Mouse (Mus musculus): ENCODE measurements around the gene Trpv5. TPM values are rescaled to one million over a fixed set of nuclear protein-coding genes. Genes with fewer than 3 reads are reported as not detected.

Trpv5 gene
- total RNA-seq (2014; rRNA removed; ENCODE audit: low replicate concordance) = not detected in 2 replicates
- polyA plus RNA-seq (2015; fragmentation: Nextera tagmentation; extraction: Ambion mirVana) = not detected in 2 replicates

- no peaks in the 10 kb centered on the region for H3K27me3 ChIP-seq (ENCODE audit: control insufficient read depth, insufficient read depth, low read length)
- no peaks in the 10 kb centered on the region for H3K4me1 ChIP-seq (ENCODE audit: control insufficient read depth, insufficient read depth)
- no peaks in the 10 kb centered on the region for H3K9me3 ChIP-seq (replicated peaks; ENCODE audit: control insufficient read depth, low read length)
- no peak within 1 kb of the TSS for H3K27ac ChIP-seq (ENCODE audit: low read depth)
- no peak for TF ChIP-seq EP300 (IDR thresholded peaks at IDR 0.05; ENCODE audit: low read depth)
- no peak for TF ChIP-seq CTCF (IDR thresholded peaks at IDR 0.05; ENCODE audit: low read depth)
- 70% methylated on average over 1 of the region's 1 CpGs for WGBS
- H3K36me3 ChIP-seq (replicated peaks; ENCODE audit: control insufficient read depth, insufficient read depth, low read length) = no peaks in the 10 kb centered on the region
- no peak for ATAC-seq (ENCODE audit: insufficient read depth, low read depth)
- no peak within 1 kb of the TSS for H3K9ac ChIP-seq (replicated peaks; ENCODE audit: low read depth, low read length)
- H3K4me3 ChIP-seq (ENCODE audit: low read depth, low read length) = no peak within 1 kb of the TSS
- no peak within 1 kb of the TSS for H3K4me2 ChIP-seq (ENCODE audit: low read depth, low read length)
- DNase-seq (ENCODE audit: low spot score) = no peak
Measured at GRCm38 (mm10) chr6:41680669-41681068, at the start of gene Trpv5. TSS of gene Trpv5 (minus strand) at chr6:41680769.

GRCm38 (mm10) chr6:41727989-41728609 is 47.5 kb upstream of the Trpv5 start:
- H3K36me3 ChIP-seq (replicated peaks; ENCODE audit: control insufficient read depth, insufficient read depth, low read length) = no peaks in the 10 kb centered on the region
- no peak overlapping the region for H3K9ac ChIP-seq (replicated peaks; ENCODE audit: low read depth, low read length)
- TF ChIP-seq CTCF (IDR thresholded peaks at IDR 0.05; ENCODE audit: low read depth) (no peak), EP300 (IDR thresholded peaks at IDR 0.05; ENCODE audit: low read depth) (no peak)
- 58% methylated on average over 1 of the region's 1 CpGs for WGBS
- no peaks in the 10 kb centered on the region for H3K4me1 ChIP-seq (ENCODE audit: control insufficient read depth, insufficient read depth)
- H3K4me3 ChIP-seq (ENCODE audit: low read depth, low read length) = no peak overlapping the region
- DNase-seq (ENCODE audit: low spot score) = no peak
- no peaks in the 10 kb centered on the region for H3K27me3 ChIP-seq (ENCODE audit: control insufficient read depth, insufficient read depth, low read length)
- H3K9me3 ChIP-seq (replicated peaks; ENCODE audit: control insufficient read depth, low read length) = no peaks in the 10 kb centered on the region
- H3K27ac ChIP-seq (ENCODE audit: low read depth) = no peak overlapping the region
- no peak overlapping the region for H3K4me2 ChIP-seq (ENCODE audit: low read depth, low read length)
- ATAC-seq (ENCODE audit: insufficient read depth, low read depth) = no peak

- H3K4me3 ChIP-seq (ENCODE audit: low read depth, low read length) = no peak overlapping the region
- no peak overlapping the region for H3K27ac ChIP-seq (ENCODE audit: low read depth)
- H3K36me3 ChIP-seq (replicated peaks; ENCODE audit: control insufficient read depth, insufficient read depth, low read length) = no peaks in the 10 kb centered on the region
- no peak for ATAC-seq (ENCODE audit: insufficient read depth, low read depth)
- no peak overlapping the region for H3K4me2 ChIP-seq (ENCODE audit: low read depth, low read length)
- H3K27me3 ChIP-seq (ENCODE audit: control insufficient read depth, insufficient read depth, low read length) = no peaks in the 10 kb centered on the region
- no peaks in the 10 kb centered on the region for H3K9me3 ChIP-seq (replicated peaks; ENCODE audit: control insufficient read depth, low read length)
- no peak for DNase-seq (ENCODE audit: low spot score)
- 69% methylated on average over 2 of the region's 2 CpGs for WGBS
- no peaks in the 10 kb centered on the region for H3K4me1 ChIP-seq (ENCODE audit: control insufficient read depth, insufficient read depth)
- no peak overlapping the region for H3K9ac ChIP-seq (replicated peaks; ENCODE audit: low read depth, low read length)
- TF ChIP-seq EP300 (IDR thresholded peaks at IDR 0.05; ENCODE audit: low read depth) = no peak
- no peak for TF ChIP-seq CTCF (IDR thresholded peaks at IDR 0.05; ENCODE audit: low read depth)
Measured at GRCm38 (mm10) chr6:41721430-41721829, 40.9 kb upstream of the Trpv5 start.

GRCm38 (mm10) chr6:41710281-41710680 is 29.7 kb upstream of the Trpv5 start:
- Histone ChIP-seq H3K9ac (replicated peaks; ENCODE audit: low read depth, low read length) (no peak overlapping the region), H3K27ac (ENCODE audit: low read depth) (no peak overlapping the region), H3K4me2 (ENCODE audit: low read depth, low read length) (no peak overlapping the region), H3K4me1 (ENCODE audit: control insufficient read depth, insufficient read depth) (no peaks in the 10 kb centered on the region), H3K4me3 (ENCODE audit: low read depth, low read length) (no peak overlapping the region), H3K9me3 (replicated peaks; ENCODE audit: control insufficient read depth, low read length) (no peaks in the 10 kb centered on the region), H3K27me3 (ENCODE audit: control insufficient read depth, insufficient read depth, low read length) (no peaks in the 10 kb centered on the region), H3K36me3 (replicated peaks; ENCODE audit: control insufficient read depth, insufficient read depth, low read length) (no peaks in the 10 kb centered on the region)
- 57% methylated on average over 1 of the region's 1 CpGs for WGBS
- DNase-seq (ENCODE audit: low spot score) (no peak), ATAC-seq (ENCODE audit: insufficient read depth, low read depth) (no peak)
- TF ChIP-seq EP300 (IDR thresholded peaks at IDR 0.05; ENCODE audit: low read depth) = no peak
- TF ChIP-seq CTCF (IDR thresholded peaks at IDR 0.05; ENCODE audit: low read depth) = no peak

GRCm38 (mm10) chr6:41706275-41706674 is 25.7 kb upstream of the Trpv5 start:
- Histone ChIP-seq H3K27me3 (ENCODE audit: control insufficient read depth, insufficient read depth, low read length) (no peaks in the 10 kb centered on the region), H3K9me3 (replicated peaks; ENCODE audit: control insufficient read depth, low read length) (no peaks in the 10 kb centered on the region), H3K9ac (replicated peaks; ENCODE audit: low read depth, low read length) (no peak overlapping the region), H3K36me3 (replicated peaks; ENCODE audit: control insufficient read depth, insufficient read depth, low read length) (no peaks in the 10 kb centered on the region), H3K4me1 (ENCODE audit: control insufficient read depth, insufficient read depth) (no peaks in the 10 kb centered on the region), H3K27ac (ENCODE audit: low read depth) (no peak overlapping the region), H3K4me2 (ENCODE audit: low read depth, low read length) (no peak overlapping the region), H3K4me3 (ENCODE audit: low read depth, low read length) (no peak overlapping the region)
- no peak for TF ChIP-seq CTCF (IDR thresholded peaks at IDR 0.05; ENCODE audit: low read depth)
- no peak for TF ChIP-seq EP300 (IDR thresholded peaks at IDR 0.05; ENCODE audit: low read depth)
- WGBS = 70% methylated on average over 7 of the region's 7 CpGs
- no peak for ATAC-seq (ENCODE audit: insufficient read depth, low read depth)
- DNase-seq (ENCODE audit: low spot score) = no peak

GRCm38 (mm10) chr6:41704123-41704522 is 23.6 kb upstream of the Trpv5 start, which contains the start of gene Kel:
TSS of gene Kel (minus strand) at chr6:41704339.
- DNase-seq (ENCODE audit: low spot score) = no peak
- Histone ChIP-seq H3K9me3 (replicated peaks; ENCODE audit: control insufficient read depth, low read length) (no peaks in the 10 kb centered on the region), H3K27me3 (ENCODE audit: control insufficient read depth, insufficient read depth, low read length) (no peaks in the 10 kb centered on the region), H3K36me3 (replicated peaks; ENCODE audit: control insufficient read depth, insufficient read depth, low read length) (no peaks in the 10 kb centered on the region), H3K9ac (replicated peaks; ENCODE audit: low read depth, low read length) (no peak within 1 kb of the TSS), H3K4me3 (ENCODE audit: low read depth, low read length) (no peak within 1 kb of the TSS), H3K27ac (ENCODE audit: low read depth) (no peak within 1 kb of the TSS), H3K4me1 (ENCODE audit: control insufficient read depth, insufficient read depth) (no peaks in the 10 kb centered on the region), H3K4me2 (ENCODE audit: low read depth, low read length) (no peak within 1 kb of the TSS)
- ATAC-seq (ENCODE audit: insufficient read depth, low read depth) = no peak
- TF ChIP-seq CTCF (IDR thresholded peaks at IDR 0.05; ENCODE audit: low read depth) = no peak
- no peak for TF ChIP-seq EP300 (IDR thresholded peaks at IDR 0.05; ENCODE audit: low read depth)
- WGBS = 11% methylated on average over 1 of the region's 1 CpGs

Data from heart, postnatal 0 days (tissue).